Mouse (Mus musculus): ENCODE results near the gene Dxo.
"Not testable (repeated sequence)": the region's sequence is repeated elsewhere in the genome, so short reads cannot be mapped to it uniquely, and the experiment has no call there.

Gene Dxo

GRCm38 (mm10) chr17:34836856-34837221 is at the start of gene Dxo, which contains the start of gene Stk19:
Gene Dxo, plus strand, starts transcription at chr17:34837019.
Gene Stk19, minus strand, starts transcription at chr17:34836945.
- DNase-seq = peak; percentile 96

GRCm38 (mm10) chr17:34795016-34795415 is 41.8 kb upstream of the Dxo start:
- no peak for DNase-seq

GRCm38 (mm10) chr17:34795633-34796032 is 41.2 kb upstream of the Dxo start:
- peak; percentile 32 for DNase-seq

- no peak for DNase-seq
Measured at GRCm38 (mm10) chr17:34796311-34797140, 40.3 kb upstream of the Dxo start.

- DNase-seq = not testable (repeated sequence)
Measured at GRCm38 (mm10) chr17:34797211-34797995, 39.4 kb upstream of the Dxo start.

- not testable (repeated sequence) for DNase-seq
Measured at GRCm38 (mm10) chr17:34798071-34798470, 38.7 kb upstream of the Dxo start.

- no peak for DNase-seq
Measured at GRCm38 (mm10) chr17:34798866-34799530, 37.8 kb upstream of the Dxo start.

GRCm38 (mm10) chr17:34799531-34799925 is 37.3 kb upstream of the Dxo start:
- no peak for DNase-seq

GRCm38 (mm10) chr17:34800781-34801305 is 36.0 kb upstream of the Dxo start:
- not testable (repeated sequence) for DNase-seq

- DNase-seq = not testable (repeated sequence)
Measured at GRCm38 (mm10) chr17:34802756-34803155, 34.1 kb upstream of the Dxo start.

GRCm38 (mm10) chr17:34803367-34803766 is 33.5 kb upstream of the Dxo start:
- DNase-seq = not testable (repeated sequence)

GRCm38 (mm10) chr17:34804301-34804700 is 32.5 kb upstream of the Dxo start, which contains the start of gene Cyp21a1:
Gene Cyp21a1, minus strand, starts transcription at chr17:34804561.
- DNase-seq = not testable (repeated sequence)

- DNase-seq = no peak
Measured at GRCm38 (mm10) chr17:34804871-34805562, 31.8 kb upstream of the Dxo start.

- DNase-seq = no peak
Measured at GRCm38 (mm10) chr17:34807176-34807575, 29.6 kb upstream of the Dxo start.

GRCm38 (mm10) chr17:34808599-34809205 is 28.1 kb upstream of the Dxo start:
- DNase-seq = no peak

- not testable (repeated sequence) for DNase-seq
Measured at GRCm38 (mm10) chr17:34810411-34810810, 26.4 kb upstream of the Dxo start.

- DNase-seq = not testable (repeated sequence)
Measured at GRCm38 (mm10) chr17:34810811-34811210, 26.0 kb upstream of the Dxo start.

GRCm38 (mm10) chr17:34811275-34811674 is 25.5 kb upstream of the Dxo start:
- DNase-seq = no peak

- not testable (repeated sequence) for DNase-seq
Measured at GRCm38 (mm10) chr17:34813747-34814146, 23.1 kb upstream of the Dxo start.

- DNase-seq = no peak
Measured at GRCm38 (mm10) chr17:34814818-34815370, 21.9 kb upstream of the Dxo start.

GRCm38 (mm10) chr17:34830776-34831175 is 6.0 kb upstream of the Dxo start:
- not testable (repeated sequence) for DNase-seq

Measured in cerebellum, adult 9-11 months (tissue).